Mouse (Mus musculus) intestine, embryonic 14.5 days (tissue): ENCODE measurements around the gene Gm4787. TPM values are rescaled to one million over a fixed set of nuclear protein-coding genes. Genes with fewer than 3 reads are reported as not detected.
"Not testable (repeated sequence)": the region's sequence is repeated elsewhere in the genome, so short reads cannot be mapped to it uniquely, and the experiment has no call there.

Experiments
- ATAC-seq: fragments of 200-750 bp; cut with Nextera tagmentation; replicated peaks from 2 replicates; pipeline ENCODE4 v1.8.0; 2017; ENCODE audit warnings: low read depth, moderate number of reproducible peaks, moderate TSS enrichment, moderate library complexity; ENCODE audit not compliant: low FRiP score, low TSS enrichment
- DNase-seq: peaks from one replicate; pipeline ENCODE4 v3.0.0-alpha.2; 2018; ENCODE audit warnings: low spot score
- H3K27ac ChIP-seq: fragments of 300-500 bp; sonication (generic); 2 replicates; pipeline ENCODE4 v1.5.1; 2014; ENCODE audit warnings: low read depth, mild to moderate bottlenecking, control low read depth
- H3K27me3 ChIP-seq: fragments of 300-500 bp; sonication (generic); replicated peaks from 2 replicates; pipeline ENCODE4 v1.6.1; 2014; ENCODE audit warnings: low read length, control low read depth; ENCODE audit not compliant: control insufficient read depth, insufficient read depth
- H3K36me3 ChIP-seq: fragments of 300-500 bp; sonication (generic); 2 replicates; pipeline ENCODE4 v1.6.1; 2014; ENCODE audit warnings: low read length, control low read depth; ENCODE audit not compliant: control insufficient read depth, insufficient read depth
- H3K4me1 ChIP-seq: fragments of 300-500 bp; sonication (generic); replicated peaks from 2 replicates; pipeline ENCODE4 v1.6.1; 2014; ENCODE audit warnings: low read length, control low read depth, mixed read lengths; ENCODE audit not compliant: control insufficient read depth, insufficient read depth
- H3K4me2 ChIP-seq: fragments of 300-500 bp; sonication (generic); 2 replicates; pipeline ENCODE4 v1.6.1; 2014; ENCODE audit warnings: low read length
- H3K4me3 ChIP-seq: fragments of 300-500 bp; sonication (generic); 2 replicates; pipeline ENCODE4 v1.5.1; 2014; ENCODE audit warnings: low read depth, low read length, control low read depth, mixed read lengths
- H3K9ac ChIP-seq: fragments of 300-500 bp; sonication (generic); 2 replicates; pipeline ENCODE4 v1.6.1; 2014; ENCODE audit warnings: mild to moderate bottlenecking, low read length
- H3K9me3 ChIP-seq: fragments of 300-500 bp; sonication (generic); 2 replicates; pipeline ENCODE4 v1.6.1; 2016; ENCODE audit warnings: low read length, control low read depth; ENCODE audit not compliant: control insufficient read depth
- WGBS: fragments of 180-500 bp; shearing (Covaris S2); extraction: QIAGEN DNeasy Blood & Tissue Kit; methylation state at CpG from one replicate; pipeline ENCODE4 v1.1.7; 2014; 5-methylcytosine and 5-hydroxymethylcytosine counted together
- polyA plus RNA-seq: library from polyadenylated mRNA; unstranded; fragments of >200 nt; fragmentation: Nextera tagmentation; extraction: Ambion mirVana; gene quantifications from 2 replicates; pipeline ENCODE4 v1.2.1, GENCODE M21; 2014

The Gm4787 gene
- polyA plus RNA-seq = 0.34 and 0.56 TPM in 2 replicates

GRCm38 (mm10) chr12:81379364-81379763 is at the start of gene Gm4787:
TSS of gene Gm4787 (minus strand) at chr12:81379464.
- H3K9ac ChIP-seq, H3K27ac ChIP-seq, H3K36me3 ChIP-seq, H3K4me3 ChIP-seq, H3K9me3 ChIP-seq, H3K4me1 ChIP-seq, ATAC-seq, H3K27me3 ChIP-seq, H3K4me2 ChIP-seq, DNase-seq: not testable (repeated sequence)
- WGBS = 76% methylated on average over 1 of the region's 1 CpGs

GRCm38 (mm10) chr12:81421846-81422245 is 42.6 kb upstream of the Gm4787 start, which contains the start of gene Adam4:
TSS of gene Adam4 (minus strand) at chr12:81421946.
- Histone ChIP-seq H3K4me1 (no peaks in the 10 kb centered on the region), H3K27ac (no peak within 1 kb of the TSS), H3K4me2 (no peak within 1 kb of the TSS), H3K4me3 (no peak within 1 kb of the TSS), H3K36me3 (peaks cover 2% of the 10 kb centered on the region; the same call in 1 of the 2 replicates), H3K9me3 (peaks cover 13% of the 10 kb centered on the region; the same call in 1 of the 2 replicates), H3K9ac (no peak within 1 kb of the TSS), H3K27me3 (no peaks in the 10 kb centered on the region)
- WGBS = 91% methylated on average over 1 of the region's 1 CpGs
- ATAC-seq (no peak), DNase-seq (no peak)

GRCm38 (mm10) chr12:81413211-81413610 is 33.9 kb upstream of the Gm4787 start:
- Histone ChIP-seq H3K36me3 (no peaks in the 10 kb centered on the region), H3K9ac (no peak overlapping the region), H3K4me3 (no peak overlapping the region), H3K4me2 (no peak overlapping the region), H3K27ac (no peak overlapping the region), H3K27me3 (no peaks in the 10 kb centered on the region), H3K4me1 (no peaks in the 10 kb centered on the region), H3K9me3 (no peaks in the 10 kb centered on the region)
- DNase-seq (no peak), ATAC-seq (no peak)
- WGBS = 76% methylated on average over 3 of the region's 3 CpGs

- Histone ChIP-seq H3K4me2 (no peak overlapping the region), H3K4me1 (no peaks in the 10 kb centered on the region), H3K36me3 (no peaks in the 10 kb centered on the region), H3K9me3 (no peaks in the 10 kb centered on the region), H3K27me3 (no peaks in the 10 kb centered on the region), H3K27ac (no peak overlapping the region), H3K9ac (no peak overlapping the region), H3K4me3 (no peak overlapping the region)
- DNase-seq (no peak), ATAC-seq (no peak)
- WGBS = 85% methylated on average over 3 of the region's 3 CpGs
These were observed 29.7 kb upstream of the Gm4787 start for GRCm38 (mm10) chr12:81408966-81409365.

- WGBS = 17% methylated on average over 1 of the region's 1 CpGs
These were observed 22.9 kb upstream of the Gm4787 start for GRCm38 (mm10) chr12:81402187-81402586.

GRCm38 (mm10) chr12:81333841-81334240 is 45.4 kb downstream of the Gm4787 start:
- 77% methylated on average over 5 of the region's 5 CpGs for WGBS
- no peak overlapping the region for H3K27ac ChIP-seq
- peaks cover 12% of the 10 kb centered on the region; the same call in 1 of the 2 replicates for H3K27me3 ChIP-seq
- H3K36me3 ChIP-seq = no peaks in the 10 kb centered on the region
- H3K4me3 ChIP-seq = no peak overlapping the region
- H3K4me1 ChIP-seq = no peaks in the 10 kb centered on the region
- no peak for ATAC-seq
- H3K9ac ChIP-seq = no peak overlapping the region
- H3K9me3 ChIP-seq = no peaks in the 10 kb centered on the region
- no peak for DNase-seq
- H3K4me2 ChIP-seq = peak overlapping the region; percentile 77; the same call in 1 of the 2 replicates

More at GRCm38 (mm10) chr12:81402187-81402586, 22.9 kb upstream of the Gm4787 start:
- Histone ChIP-seq H3K36me3 (no peaks in the 10 kb centered on the region), H3K27ac (no peak overlapping the region), H3K9me3 (no peaks in the 10 kb centered on the region), H3K27me3 (no peaks in the 10 kb centered on the region), H3K4me2 (no peak overlapping the region), H3K9ac (no peak overlapping the region), H3K4me1 (no peaks in the 10 kb centered on the region), H3K4me3 (no peak overlapping the region)
- ATAC-seq (no peak), DNase-seq (peak; percentile 72)

GRCm38 (mm10) chr12:81332875-81333421 is 46.3 kb downstream of the Gm4787 start, which contains the start of gene Slc8a3:
TSS of gene Slc8a3 (minus strand) at chr12:81333180.
- H3K9ac ChIP-seq = peak within 1 kb of the TSS; percentile 42
- no peaks in the 10 kb centered on the region for H3K4me1 ChIP-seq
- H3K4me2 ChIP-seq = peak within 1 kb of the TSS; percentile 77
- peaks cover 12% of the 10 kb centered on the region; the same call in 1 of the 2 replicates for H3K27me3 ChIP-seq
- ATAC-seq (peak; percentile 47; the same call in 1 of the 2 replicates), DNase-seq (peak; percentile 76)
- H3K36me3 ChIP-seq = no peaks in the 10 kb centered on the region
- under 1% methylated on average over 47 of the region's 47 CpGs for WGBS
- no peak within 1 kb of the TSS for H3K27ac ChIP-seq
- H3K4me3 ChIP-seq = peak within 1 kb of the TSS; percentile 52
- no peaks in the 10 kb centered on the region for H3K9me3 ChIP-seq

GRCm38 (mm10) chr12:81331937-81332874 is 47.1 kb downstream of the Gm4787 start:
- peak overlapping the region; percentile 42 for H3K9ac ChIP-seq
- no peaks in the 10 kb centered on the region for H3K9me3 ChIP-seq
- no peaks in the 10 kb centered on the region for H3K4me1 ChIP-seq
- H3K36me3 ChIP-seq = no peaks in the 10 kb centered on the region
- peak; percentile 73 for ATAC-seq
- H3K27me3 ChIP-seq = peaks cover 12% of the 10 kb centered on the region; the same call in 1 of the 2 replicates
- 3% methylated on average over 52 of the region's 54 CpGs for WGBS
- no peak overlapping the region for H3K27ac ChIP-seq
- peak overlapping the region; percentile 77 for H3K4me2 ChIP-seq
- DNase-seq = peak; percentile 64
- H3K4me3 ChIP-seq = peak overlapping the region; percentile 52
